Mouse (Mus musculus): ENCODE data around the gene Alppl2. TPM values are rescaled to one million over a fixed set of nuclear protein-coding genes. Genes with fewer than 3 reads are reported as not detected.

Alppl2 gene
- polyA plus RNA-seq (2015; fragmentation: Nextera tagmentation; extraction: Ambion mirVana), result not detected in 2 replicates

DNA sequence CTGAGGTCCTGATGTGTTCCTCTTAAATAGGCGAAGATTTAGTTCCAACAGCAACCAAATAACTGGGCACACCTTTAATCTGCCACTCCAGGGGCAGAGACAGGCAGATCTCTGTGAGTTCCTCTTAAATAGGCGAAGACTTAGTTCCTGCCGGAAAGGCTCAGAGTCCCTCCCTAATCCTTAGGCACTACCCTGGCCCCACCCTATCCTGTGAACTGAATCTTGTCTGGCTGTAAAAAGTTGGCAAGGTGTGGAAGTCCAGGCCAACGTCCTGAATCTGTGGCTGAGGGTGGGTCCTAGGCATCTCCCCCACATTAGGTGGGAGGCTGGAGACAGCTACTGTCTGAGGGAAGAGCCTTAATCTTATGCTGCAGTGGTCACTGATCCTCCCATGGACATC is at the start of gene Alppl2:
Gene Alppl2, minus strand, starts transcription at position 101 of the 400 bp plus-strand sequence.
- ATAC-seq (replicated peaks), result no peak
- Histone ChIP-seq H3K9ac (no peak within 1 kb of the TSS), H3K27me3 (replicated peaks) (no peaks in the 10 kb centered on the region), H3K4me1 (no peaks in the 10 kb centered on the region), H3K36me3 (replicated peaks) (no peaks in the 10 kb centered on the region), H3K4me2 (no peak within 1 kb of the TSS), H3K4me3 (no peak within 1 kb of the TSS), H3K9me3 (no peaks in the 10 kb centered on the region), H3K27ac (no peak within 1 kb of the TSS)
- WGBS, result 85% methylated on average over 4 of the region's 4 CpGs

DNA sequence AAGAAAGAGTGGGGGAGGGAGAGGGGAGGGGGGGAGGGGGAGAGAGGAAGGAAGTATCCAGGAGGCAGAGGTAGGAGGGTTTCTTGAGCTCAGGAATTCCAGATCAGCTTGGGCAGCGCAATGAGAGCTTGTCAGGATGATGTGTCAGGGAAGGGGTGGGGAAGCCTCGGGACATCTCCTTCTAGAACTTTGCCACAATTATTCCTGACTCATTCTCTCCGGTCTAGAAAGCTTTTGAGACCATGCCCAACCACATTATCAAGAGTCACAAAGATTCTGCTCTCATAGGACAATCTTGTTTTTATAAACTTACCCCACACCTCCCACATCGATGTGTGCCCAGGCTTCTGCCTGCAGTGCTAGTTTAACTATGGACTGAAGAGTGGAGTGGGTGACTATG is 42.1 kb upstream of the Alppl2 start:
- H3K27me3 ChIP-seq (replicated peaks), result peaks cover 18% of the 10 kb centered on the region

DNA sequence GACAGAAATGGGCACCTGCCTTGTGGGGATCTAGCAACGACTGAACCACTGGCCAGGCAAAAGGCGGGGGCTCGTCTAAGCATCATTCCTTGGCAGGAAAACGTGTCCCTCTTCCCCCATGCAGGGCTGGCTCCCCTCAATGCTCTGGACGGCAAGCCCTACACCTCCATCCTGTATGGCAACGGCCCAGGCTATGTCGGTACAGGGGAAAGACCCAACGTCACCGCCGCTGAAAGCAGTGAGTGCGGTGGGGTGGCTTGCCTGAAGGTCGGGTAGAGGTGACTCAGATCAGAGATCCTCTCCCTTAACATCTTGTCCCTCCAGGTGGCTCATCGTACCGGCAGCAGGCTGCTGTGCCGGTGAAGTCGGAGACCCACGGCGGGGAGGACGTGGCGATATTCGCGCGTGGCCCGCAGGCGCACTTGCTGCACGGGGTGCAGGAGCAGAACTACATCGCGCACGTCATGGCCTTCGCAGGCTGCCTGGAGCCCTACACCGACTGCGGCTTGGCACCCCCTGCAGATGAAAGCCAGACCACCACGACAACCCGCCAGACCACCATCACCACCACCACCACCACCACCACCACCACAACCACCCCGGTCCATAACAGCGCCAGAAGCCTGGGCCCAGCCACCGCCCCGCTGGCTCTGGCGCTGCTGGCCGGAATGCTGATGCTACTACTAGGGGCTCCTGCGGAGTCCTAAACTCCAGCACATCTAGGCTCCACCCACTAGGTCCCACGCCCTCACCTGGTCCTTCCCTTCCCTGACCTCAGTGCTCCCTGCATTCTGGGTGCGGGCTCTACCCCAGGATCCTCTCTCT is 37.7 kb upstream of the Alppl2 start:
- peak overlapping the region; percentile 44 for H3K4me2 ChIP-seq
- no peaks in the 10 kb centered on the region for H3K9me3 ChIP-seq
- peaks cover 23% of the 10 kb centered on the region for H3K27me3 ChIP-seq (replicated peaks)
- no peak overlapping the region for H3K27ac ChIP-seq
- peak; percentile 75; the same call in 1 of the 2 replicates for ATAC-seq (replicated peaks)
- H3K36me3 ChIP-seq (replicated peaks), result no peaks in the 10 kb centered on the region
- peak overlapping the region; percentile 28 for H3K4me3 ChIP-seq
- H3K4me1 ChIP-seq, result peaks cover 4% of the 10 kb centered on the region; the same call in 1 of the 2 replicates
- 0 out of 2 replicates have a peak overlapping the region, but pooled peaks have one; percentile 30 for H3K9ac ChIP-seq
- 8% methylated on average over 43 of the region's 43 CpGs for WGBS

More for the DNA sequence above, 42.1 kb upstream of the Alppl2 start:
- Histone ChIP-seq H3K9me3 (no peaks in the 10 kb centered on the region), H3K4me2 (no peak overlapping the region), H3K4me1 (peaks cover 4% of the 10 kb centered on the region; the same call in 1 of the 2 replicates), H3K9ac (no peak overlapping the region), H3K4me3 (no peak overlapping the region), H3K27ac (no peak overlapping the region), H3K36me3 (replicated peaks) (no peaks in the 10 kb centered on the region)
- ATAC-seq (replicated peaks), result no peak
- 90% methylated on average over 4 of the region's 4 CpGs for WGBS

DNA sequence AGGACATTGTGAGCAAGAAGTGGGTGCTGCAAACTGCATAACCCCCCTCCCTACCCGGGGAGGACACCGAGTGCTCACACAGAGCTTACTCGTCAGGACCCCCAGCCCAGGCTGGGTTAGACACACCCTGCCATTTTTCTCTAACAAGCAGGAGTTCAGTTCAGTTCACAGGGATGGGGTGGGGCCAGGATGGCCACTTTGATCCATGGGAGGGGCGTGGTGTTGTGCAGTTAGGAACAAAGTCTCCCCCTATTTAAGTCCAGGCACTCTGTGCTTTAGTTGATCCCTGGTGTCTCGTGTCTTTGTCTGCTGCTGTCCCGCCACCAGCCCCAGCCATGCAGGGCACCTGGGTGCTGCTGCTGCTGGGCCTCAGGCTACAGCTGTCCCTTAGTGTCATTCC is 34.9 kb upstream of the Alppl2 start, which contains the start of gene Akp3:
Gene Akp3, plus strand, starts transcription at position 301 of the 400 bp plus-strand sequence.
- Histone ChIP-seq H3K4me2 (no peak within 1 kb of the TSS), H3K9ac (no peak within 1 kb of the TSS), H3K4me1 (peaks cover 4% of the 10 kb centered on the region; the same call in 1 of the 2 replicates), H3K27me3 (replicated peaks) (peaks cover 23% of the 10 kb centered on the region), H3K4me3 (no peak within 1 kb of the TSS), H3K36me3 (replicated peaks) (no peaks in the 10 kb centered on the region), H3K27ac (no peak within 1 kb of the TSS), H3K9me3 (no peaks in the 10 kb centered on the region)
- 79% methylated on average over 6 of the region's 6 CpGs for WGBS
- ATAC-seq (replicated peaks), result no peak

DNA sequence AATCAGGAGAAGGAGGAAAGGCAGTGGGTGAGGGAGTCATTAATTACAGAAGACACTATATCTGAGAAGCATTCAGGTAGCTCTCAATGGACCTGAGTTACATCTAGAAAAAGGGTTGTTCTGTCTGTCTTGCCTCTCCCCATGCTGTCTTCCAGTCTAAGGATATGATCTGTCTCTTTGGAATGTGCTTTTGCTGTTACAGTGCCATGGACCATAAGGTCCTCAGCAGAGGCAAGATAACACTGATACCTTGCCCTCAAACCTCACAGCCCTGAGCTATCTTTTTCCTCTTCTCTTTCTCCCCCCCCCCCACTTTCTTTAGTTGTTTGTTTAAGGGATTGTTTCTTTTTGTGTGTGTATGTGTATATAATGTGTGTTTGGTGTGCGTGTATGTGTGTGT is 25.1 kb upstream of the Alppl2 start:
- no peaks in the 10 kb centered on the region for H3K9me3 ChIP-seq
- H3K27me3 ChIP-seq (replicated peaks), result no peaks in the 10 kb centered on the region
- no peak overlapping the region for H3K9ac ChIP-seq
- no peaks in the 10 kb centered on the region for H3K4me1 ChIP-seq
- H3K36me3 ChIP-seq (replicated peaks), result no peaks in the 10 kb centered on the region
- ATAC-seq (replicated peaks), result no peak
- no peak overlapping the region for H3K4me2 ChIP-seq
- H3K4me3 ChIP-seq, result no peak overlapping the region
- WGBS, result 86% methylated on average over 1 of the region's 1 CpGs
- H3K27ac ChIP-seq, result no peak overlapping the region

DNA sequence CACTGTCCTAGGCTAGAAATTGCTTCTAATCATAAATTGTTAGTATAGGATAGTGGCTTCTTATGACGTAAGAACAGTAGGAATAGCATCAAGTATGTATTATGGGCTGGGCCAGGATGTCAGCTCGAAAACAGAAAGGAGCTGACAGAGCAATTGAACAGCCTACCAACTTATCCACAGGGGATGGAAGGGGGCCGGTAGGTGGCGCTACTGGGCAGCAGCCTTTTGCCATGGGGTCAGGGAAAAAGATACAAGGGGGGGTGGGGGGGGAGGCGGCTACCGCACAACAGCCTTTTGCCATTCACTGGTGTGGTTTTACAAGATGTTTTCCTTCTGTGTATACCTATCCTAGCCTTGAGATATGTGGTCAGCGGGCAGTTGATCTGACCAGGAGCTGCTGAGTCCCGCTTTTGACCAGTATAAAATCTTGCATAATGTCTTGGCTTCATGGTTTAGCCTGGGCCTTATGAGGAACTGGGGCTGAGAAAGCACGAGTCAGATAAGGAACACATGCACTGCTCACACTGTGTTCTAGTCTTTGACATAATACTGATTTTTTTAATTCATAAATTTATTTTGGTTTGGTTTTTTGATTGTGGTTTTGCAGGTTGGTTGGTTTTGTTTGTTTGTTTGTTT is 22.1 kb upstream of the Alppl2 start:
- Histone ChIP-seq H3K27me3 (replicated peaks) (no peaks in the 10 kb centered on the region), H3K4me3 (no peak overlapping the region), H3K4me2 (no peak overlapping the region), H3K9me3 (no peaks in the 10 kb centered on the region), H3K36me3 (replicated peaks) (no peaks in the 10 kb centered on the region), H3K4me1 (no peaks in the 10 kb centered on the region), H3K9ac (no peak overlapping the region), H3K27ac (no peak overlapping the region)
- no peak for ATAC-seq (replicated peaks)
- WGBS, result 40% methylated on average over 9 of the region's 9 CpGs

DNA sequence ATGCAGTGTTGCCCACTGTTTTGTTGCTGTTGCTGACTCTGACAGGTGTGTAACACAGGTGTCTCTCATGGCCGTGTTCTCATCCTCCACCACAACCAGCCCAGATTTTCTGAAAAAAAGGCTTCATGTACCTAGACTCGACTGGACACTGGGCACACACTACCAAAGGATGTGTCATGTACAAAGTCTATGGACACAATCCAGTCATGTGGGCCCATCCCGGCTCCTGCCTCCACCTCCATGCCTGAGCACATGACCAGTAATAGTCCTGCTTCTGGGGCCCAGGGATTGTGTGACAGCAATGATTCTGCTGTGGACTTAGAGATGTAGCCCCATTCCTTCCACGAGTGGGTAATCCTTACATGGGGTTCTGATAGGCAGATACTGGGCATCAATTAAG is 18.8 kb upstream of the Alppl2 start:
- H3K27ac ChIP-seq, result no peak overlapping the region
- no peaks in the 10 kb centered on the region for H3K9me3 ChIP-seq
- no peak overlapping the region for H3K4me3 ChIP-seq
- 88% methylated on average over 4 of the region's 4 CpGs for WGBS
- H3K4me1 ChIP-seq, result no peaks in the 10 kb centered on the region
- no peaks in the 10 kb centered on the region for H3K27me3 ChIP-seq (replicated peaks)
- H3K4me2 ChIP-seq, result no peak overlapping the region
- no peaks in the 10 kb centered on the region for H3K36me3 ChIP-seq (replicated peaks)
- no peak for ATAC-seq (replicated peaks)
- no peak overlapping the region for H3K9ac ChIP-seq

DNA sequence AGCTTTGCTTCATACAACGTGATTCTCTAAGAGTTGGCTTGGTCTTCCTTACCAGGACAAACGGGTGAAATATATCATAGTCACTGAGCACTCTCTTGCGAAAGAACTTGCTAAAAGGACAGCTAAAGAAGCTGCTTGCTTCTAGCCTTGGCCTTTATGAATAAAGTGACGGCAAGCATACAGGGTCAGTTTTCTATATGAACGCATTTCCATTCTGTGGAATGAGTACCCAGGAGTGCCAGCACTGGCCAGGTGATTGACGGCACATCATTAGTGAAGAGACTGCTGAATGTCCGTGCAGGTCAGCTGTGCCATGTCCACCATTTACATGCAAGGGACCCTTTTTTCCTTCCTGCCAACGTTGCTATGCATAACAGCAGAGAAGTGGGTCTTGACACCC is 16.8 kb upstream of the Alppl2 start:
- no peaks in the 10 kb centered on the region for H3K4me1 ChIP-seq
- WGBS, result 84% methylated on average over 8 of the region's 8 CpGs
- no peak for ATAC-seq (replicated peaks)

DNA sequence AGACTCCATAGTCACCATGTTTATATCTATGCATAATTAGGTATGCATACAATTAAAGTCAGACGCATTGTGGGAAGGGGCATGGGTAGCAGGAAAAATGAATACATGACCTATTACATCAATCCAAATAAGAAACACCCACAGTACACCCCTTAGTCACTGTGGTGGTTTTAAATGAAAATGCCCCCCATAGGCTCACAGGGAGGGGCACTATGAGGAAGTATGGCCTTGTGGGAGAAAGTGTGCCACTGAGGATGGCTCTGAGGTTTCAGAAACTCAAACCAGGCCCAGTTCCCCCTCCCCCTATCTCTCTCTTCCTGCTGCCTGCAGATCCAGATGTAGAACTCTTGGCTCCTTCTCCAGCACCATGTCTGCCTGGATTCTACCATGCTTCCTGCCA is 14.2 kb upstream of the Alppl2 start:
- Histone ChIP-seq H3K27me3 (replicated peaks) (peaks cover 5% of the 10 kb centered on the region; the same call in 1 of the 2 replicates), H3K4me3 (no peak overlapping the region), H3K27ac (no peak overlapping the region), H3K4me1 (no peaks in the 10 kb centered on the region), H3K9ac (no peak overlapping the region), H3K9me3 (no peaks in the 10 kb centered on the region), H3K36me3 (replicated peaks) (no peaks in the 10 kb centered on the region), H3K4me2 (no peak overlapping the region)
- ATAC-seq (replicated peaks), result no peak
- WGBS, result 92% methylated on average over 1 of the region's 1 CpGs

More for the DNA sequence above, 16.8 kb upstream of the Alppl2 start:
- no peaks in the 10 kb centered on the region for H3K27me3 ChIP-seq (replicated peaks)
- no peaks in the 10 kb centered on the region for H3K9me3 ChIP-seq
- no peak overlapping the region for H3K4me2 ChIP-seq
- no peak overlapping the region for H3K4me3 ChIP-seq
- H3K9ac ChIP-seq, result no peak overlapping the region
- H3K36me3 ChIP-seq (replicated peaks), result no peaks in the 10 kb centered on the region
- H3K27ac ChIP-seq, result no peak overlapping the region

DNA sequence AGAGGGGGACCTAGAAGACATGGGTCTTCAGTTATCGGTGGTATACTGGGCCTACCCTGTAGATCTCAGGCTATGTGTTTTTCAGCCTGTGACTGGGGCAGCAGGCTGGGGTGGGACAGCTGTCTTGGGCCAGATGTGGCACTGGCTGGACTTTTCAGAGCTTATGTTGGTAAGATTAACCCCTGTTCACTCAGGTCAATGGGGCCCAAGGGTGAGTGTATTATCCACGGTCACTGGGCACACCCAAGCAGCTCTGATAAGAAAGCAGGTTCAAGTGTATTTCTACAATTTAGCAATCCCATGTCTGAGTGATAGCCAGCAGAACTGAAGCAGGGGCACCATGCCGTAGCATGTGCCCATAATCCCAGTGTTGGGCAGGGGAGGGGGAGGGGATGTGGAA is 12.4 kb upstream of the Alppl2 start:
- WGBS, result 78% methylated on average over 3 of the region's 3 CpGs
- peaks cover 5% of the 10 kb centered on the region; the same call in 1 of the 2 replicates for H3K27me3 ChIP-seq (replicated peaks)
- no peak overlapping the region for H3K4me3 ChIP-seq
- peaks cover 4% of the 10 kb centered on the region; the same call in 1 of the 2 replicates for H3K4me1 ChIP-seq
- H3K27ac ChIP-seq, result no peak overlapping the region
- no peak for ATAC-seq (replicated peaks)
- H3K9ac ChIP-seq, result no peak overlapping the region
- H3K4me2 ChIP-seq, result no peak overlapping the region
- H3K9me3 ChIP-seq, result no peaks in the 10 kb centered on the region
- H3K36me3 ChIP-seq (replicated peaks), result no peaks in the 10 kb centered on the region

DNA sequence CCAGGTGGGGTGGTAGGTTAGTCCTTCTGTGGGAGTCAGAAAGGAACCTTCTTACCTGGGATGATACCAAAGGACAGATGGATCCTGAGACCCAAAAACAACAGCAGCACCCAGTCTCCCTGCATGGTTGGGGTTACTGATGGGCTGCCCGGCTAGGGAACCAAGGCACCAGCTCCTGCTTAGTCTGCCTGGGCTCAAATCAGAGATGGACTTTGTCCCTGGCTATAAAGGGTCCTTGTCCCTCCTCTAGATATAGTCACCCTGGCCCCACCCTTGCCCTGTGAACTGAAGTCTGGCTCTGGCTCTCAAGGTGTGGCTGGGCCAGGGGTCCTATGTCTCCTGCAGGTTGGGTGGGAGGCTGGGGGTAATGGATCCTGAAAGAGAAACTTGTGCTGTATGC is 11.7 kb upstream of the Alppl2 start, which contains the start of gene Alpi:
Gene Alpi, minus strand, starts transcription at position 196 of the 400 bp plus-strand sequence.
- Histone ChIP-seq H3K27me3 (replicated peaks) (peaks cover 5% of the 10 kb centered on the region; the same call in 1 of the 2 replicates), H3K27ac (no peak within 1 kb of the TSS), H3K9ac (no peak within 1 kb of the TSS), H3K4me3 (no peak within 1 kb of the TSS), H3K9me3 (no peaks in the 10 kb centered on the region), H3K36me3 (replicated peaks) (no peaks in the 10 kb centered on the region), H3K4me1 (peaks cover 4% of the 10 kb centered on the region; the same call in 1 of the 2 replicates), H3K4me2 (no peak within 1 kb of the TSS)
- WGBS, result 78% methylated on average over 1 of the region's 1 CpGs
- no peak for ATAC-seq (replicated peaks)

DNA sequence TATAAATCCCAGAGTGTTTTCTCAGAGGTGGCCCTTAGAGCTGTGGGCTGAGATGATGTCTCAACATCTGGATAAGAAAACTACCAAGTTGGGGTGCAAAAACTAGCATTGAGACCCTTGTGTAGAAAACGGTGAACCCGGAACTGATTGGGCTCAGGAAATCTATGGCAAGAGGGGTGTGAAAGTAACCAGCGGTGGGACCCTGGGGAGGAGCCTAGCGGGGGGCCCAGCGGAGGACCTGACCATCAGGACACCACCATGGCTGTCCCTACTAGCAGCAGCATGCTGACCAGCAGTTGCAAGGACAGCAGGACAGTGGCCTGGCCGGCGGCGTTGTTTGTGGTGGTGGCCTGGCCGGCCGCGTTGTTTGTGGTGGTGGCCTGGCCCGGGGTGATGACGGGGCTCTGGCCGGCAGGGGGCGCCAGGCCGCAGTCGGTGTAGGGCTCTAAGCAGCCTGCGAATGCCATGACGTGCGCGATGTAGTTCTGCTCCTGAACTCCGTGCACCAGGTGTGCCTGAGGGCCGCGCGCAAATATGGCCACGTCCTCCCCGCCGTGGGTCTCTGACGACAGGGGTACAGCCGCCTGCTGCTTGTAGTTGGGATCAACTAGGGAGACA is 8.7 kb upstream of the Alppl2 start:
- Histone ChIP-seq H3K9ac (no peak overlapping the region), H3K4me3 (no peak overlapping the region), H3K4me1 (peaks cover 4% of the 10 kb centered on the region; the same call in 1 of the 2 replicates), H3K9me3 (no peaks in the 10 kb centered on the region), H3K4me2 (peak overlapping the region; percentile 30), H3K36me3 (replicated peaks) (no peaks in the 10 kb centered on the region), H3K27me3 (replicated peaks) (peaks cover 5% of the 10 kb centered on the region; the same call in 1 of the 2 replicates), H3K27ac (no peak overlapping the region)
- 10% methylated on average over 30 of the region's 30 CpGs for WGBS
- ATAC-seq (replicated peaks), result 0 out of 2 replicates have a peak, but pooled peaks have one; percentile 52
